Mouse (Mus musculus): ENCODE results near the gene Setdb2. TPM values are rescaled to one million over a fixed set of nuclear protein-coding genes. Genes with fewer than 3 reads are reported as not detected.

Setdb2 gene
- total RNA-seq (2023) = 37.7 TPM

GRCm38 (mm10) chr14:59440558-59441471 is at the start of gene Setdb2, which contains the start of gene Cab39l:
Gene Setdb2 (minus strand): TSS chr14:59440884.
Gene Cab39l (plus strand): TSS chr14:59440972.

DNA sequence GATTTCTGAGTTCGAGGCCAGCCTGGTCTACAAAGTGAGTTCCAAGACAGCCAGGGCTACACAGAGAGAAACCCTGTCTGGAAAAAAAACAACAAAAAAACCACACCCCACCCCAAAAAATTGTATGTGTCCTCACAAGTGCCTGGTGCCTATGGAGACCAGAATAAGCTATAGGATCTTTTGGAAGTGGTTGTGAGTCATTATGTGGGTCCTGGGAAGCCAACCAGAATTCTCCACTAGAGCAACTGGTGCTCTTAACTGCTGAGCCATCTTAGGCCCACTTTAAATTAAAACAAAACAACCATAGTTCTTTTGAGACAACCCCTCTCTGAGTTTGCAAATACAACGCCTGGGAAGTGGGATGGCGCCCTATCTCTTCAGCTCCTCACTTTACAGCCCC is 45.4 kb downstream of the Setdb2 start, which contains the start of gene Phf11c:
Gene Phf11c, minus strand, starts transcription at position 101 of the 400 bp plus-strand sequence.

GRCm38 (mm10) chr14:59365244-59365644 is 75.4 kb downstream of the Setdb2 start, which contains the start of gene Phf11d:
Gene Phf11d (minus strand): TSS chr14:59365470.

Other genes with a start within 250 kb of the Setdb2 start
- gene Rcbtb1, start 239.7 kb downstream of the Setdb2 start, total RNA-seq (2023) = 98.0 TPM
- gene Gm6904, start 180.7 kb downstream of the Setdb2 start, total RNA-seq (2023) = 4.9 TPM
- gene Phf11a, start 143.4 kb downstream of the Setdb2 start, total RNA-seq (2023) = 5.5 TPM
- 35.6 TPM for gene Phf11b, start 99.5 kb downstream of the Setdb2 start, total RNA-seq (2023)
- gene Phf11d, start 75.4 kb downstream of the Setdb2 start, total RNA-seq (2023) = 8.4 TPM
- gene Phf11c, start 45.5 kb downstream of the Setdb2 start, total RNA-seq (2023) = 13.4 TPM
- gene Cab39l, start 88 bp upstream of the Setdb2 start, total RNA-seq (2023) = 28.3 TPM
- 41.7 TPM for gene Cdadc1, start 157.1 kb upstream of the Setdb2 start, total RNA-seq (2023)
- gene Shisa2, start 184.4 kb upstream of the Setdb2 start, total RNA-seq (2023) = not detected